In the genomic region with DNA sequence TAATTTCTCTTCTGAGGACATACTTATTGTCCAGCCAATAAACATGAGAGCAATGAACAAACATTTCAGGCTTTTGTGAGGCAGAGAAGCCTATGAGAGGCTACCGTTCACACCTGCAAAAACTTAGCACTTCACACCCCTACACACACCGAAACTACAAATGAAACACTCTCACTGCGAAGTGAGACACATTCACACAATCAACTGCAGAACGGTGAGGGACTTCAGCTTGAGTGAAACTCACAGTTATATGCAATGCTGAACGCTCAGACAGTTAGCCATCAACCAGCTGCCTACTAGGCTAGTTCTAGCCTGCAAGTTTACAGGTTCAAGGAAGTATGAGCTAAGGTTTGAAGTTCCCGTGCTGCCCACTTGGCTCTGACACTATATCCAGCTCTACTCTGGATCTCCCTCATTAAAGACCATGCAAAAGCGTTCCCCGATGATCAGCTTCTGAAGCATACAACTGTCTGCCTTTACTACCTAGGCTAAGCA, we compare ENCODE assay signal across 15 mouse cellular contexts.
"Had no signal": no experiment of that assay in that cellular context is flagged by ENCODE, and none has a peak within 500 bp of the region (broad histone marks: within the 10 kb centered on the region; RNA-seq: fewer than 3 reads in every experiment).

No protein-coding gene starts in this region.

- H3K4me3 ChIP-seq: layer of hippocampus, adult 2 months; limb, embryonic 10.5 days; liver, embryonic 15.5 days; midbrain, embryonic 10.5 days; neural tube, embryonic 12.5 days had no signal

- ATAC-seq: lung, postnatal 0 days had no signal

- H3K9ac ChIP-seq: liver, embryonic 15.5 days; neural tube, embryonic 12.5 days had no signal

- H3K27me3 ChIP-seq: liver, embryonic 15.5 days; neural tube, embryonic 12.5 days had no signal

- H3K4me2 ChIP-seq: liver, embryonic 11.5 days; liver, embryonic 15.5 days; neural tube, embryonic 12.5 days had no signal

- H3K9me3 ChIP-seq: limb, embryonic 10.5 days; liver, embryonic 15.5 days; midbrain, embryonic 10.5 days; neural tube, embryonic 12.5 days had no signal

- H3K36me3 ChIP-seq: limb, embryonic 10.5 days; liver, embryonic 15.5 days; midbrain, embryonic 10.5 days; neural tube, embryonic 12.5 days had no signal

- H3K27ac ChIP-seq: kidney, postnatal 0 days; limb, embryonic 10.5 days; liver, embryonic 15.5 days; midbrain, embryonic 10.5 days; neural tube, embryonic 12.5 days had no signal

- H3K4me1 ChIP-seq: limb, embryonic 10.5 days; liver, embryonic 15.5 days; midbrain, embryonic 10.5 days; neural tube, embryonic 12.5 days had no signal

- DNase-seq: kidney, adult 11 months; kidney, adult 9 months; kidney, postnatal 4 days; lung, adult 2 months; lung, postnatal 36 days; midbrain, embryonic 14.5 days; spleen, adult 18-20 months had no signal
